Mouse (Mus musculus): Measurements from ENCODE around the gene Tmem45a.

- no peak for TF ChIP-seq CTCF (conservative IDR thresholded peaks at IDR 0.05; ENCODE audit: insufficient read depth, insufficient read length, low read depth, low read length)
- no peak for TF ChIP-seq POLR2A (IDR thresholded peaks at IDR 0.05; ENCODE audit: low read depth, low read length)
These were observed 42.1 kb upstream of the Tmem45a start, which contains the start of gene Lnp1 for GRCm38 (mm10) chr16:56928023-56928422.
